Mouse (Mus musculus) kidney, postnatal 4 days (tissue): ENCODE results near the gene Mog.
"Not testable (repeated sequence)": the region's sequence is repeated elsewhere in the genome, so short reads cannot be mapped to it uniquely, and the experiment has no call there.

Experiments
- DNase-seq, 2 experiments: peaks; one replicate each; pipeline ENCODE4 v3.0.0; 2021; ENCODE audit warnings: mixed read lengths in 2 of 2

Gene Mog

GRCm38 (mm10) chr17:37044651-37045244, 21.6 kb upstream of the Mog start:
- DNase-seq = no peak

GRCm38 (mm10) chr17:37039127-37039894, 16.1 kb upstream of the Mog start:
- DNase-seq = no peak

- no peak for DNase-seq
Measured at GRCm38 (mm10) chr17:37029162-37029561, 6.0 kb upstream of the Mog start.

DNA sequence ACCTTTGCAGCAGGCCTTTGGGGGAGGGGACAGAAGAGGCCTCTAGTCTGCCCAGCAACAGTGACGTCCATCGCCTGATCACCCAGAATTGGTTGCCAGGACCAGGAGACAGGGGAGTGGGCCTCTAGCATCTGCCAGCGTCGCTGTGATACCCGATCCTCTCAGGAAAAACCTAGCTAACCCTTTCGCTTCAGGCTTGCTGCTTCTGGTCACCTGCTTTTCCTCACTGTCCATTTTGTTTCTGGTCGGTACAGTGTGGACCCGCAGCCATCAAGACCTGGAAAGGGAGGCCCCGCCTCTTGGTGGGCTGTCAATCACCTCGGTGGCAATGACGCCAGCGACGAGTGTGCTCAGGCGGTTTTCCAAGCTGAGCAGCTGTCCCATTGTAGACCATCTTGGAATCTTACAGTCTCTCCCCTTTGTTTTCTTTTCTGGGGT, 5.5 kb upstream of the Mog start:
- peak; percentile 95 for DNase-seq

DNA sequence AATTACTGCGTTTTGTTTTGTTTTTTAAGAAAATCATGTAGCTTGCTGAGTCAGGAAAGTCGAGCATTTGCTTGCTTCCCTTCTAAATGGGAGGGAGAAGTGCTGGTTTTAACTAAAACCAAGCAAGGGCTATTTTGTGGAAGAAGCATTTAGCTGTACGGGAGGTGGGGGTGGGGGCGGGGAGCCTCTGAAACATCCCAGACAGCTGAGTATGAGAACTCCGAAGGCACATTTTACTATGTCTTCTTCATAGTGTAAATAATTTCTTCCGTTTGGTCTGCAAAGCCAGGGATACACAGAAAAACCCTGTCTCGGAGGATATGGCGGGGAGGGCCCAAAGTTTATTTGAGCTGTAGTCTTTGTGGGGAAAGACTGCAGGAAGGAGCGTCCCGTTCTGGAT, 5.0 kb upstream of the Mog start:
- no peak for DNase-seq

DNA sequence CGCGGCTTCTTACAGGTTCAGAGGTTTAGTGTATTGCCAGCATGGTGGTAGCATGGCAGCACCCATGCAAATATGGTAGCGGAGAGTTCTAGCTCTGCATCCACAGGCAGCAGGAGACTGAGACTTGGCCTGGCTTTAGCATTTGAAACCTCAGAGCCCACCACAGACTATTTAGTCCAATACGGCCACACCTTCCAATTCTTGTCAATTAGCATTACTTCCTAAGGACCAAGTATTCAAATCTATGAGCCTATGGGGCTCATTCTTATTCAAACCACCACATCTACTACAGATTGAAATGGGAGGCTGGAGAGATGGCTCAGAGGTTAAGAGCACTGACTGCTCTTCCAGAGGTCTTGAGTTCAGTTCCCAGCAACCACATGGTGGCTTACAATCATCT, 4.3 kb upstream of the Mog start:
- DNase-seq = no peak

GRCm38 (mm10) chr17:37026425-37026824, 3.2 kb upstream of the Mog start:
- DNase-seq = no peak

- not testable (repeated sequence) for DNase-seq
Measured at GRCm38 (mm10) chr17:37019242-37019641, 4.0 kb downstream of the Mog start.

DNA sequence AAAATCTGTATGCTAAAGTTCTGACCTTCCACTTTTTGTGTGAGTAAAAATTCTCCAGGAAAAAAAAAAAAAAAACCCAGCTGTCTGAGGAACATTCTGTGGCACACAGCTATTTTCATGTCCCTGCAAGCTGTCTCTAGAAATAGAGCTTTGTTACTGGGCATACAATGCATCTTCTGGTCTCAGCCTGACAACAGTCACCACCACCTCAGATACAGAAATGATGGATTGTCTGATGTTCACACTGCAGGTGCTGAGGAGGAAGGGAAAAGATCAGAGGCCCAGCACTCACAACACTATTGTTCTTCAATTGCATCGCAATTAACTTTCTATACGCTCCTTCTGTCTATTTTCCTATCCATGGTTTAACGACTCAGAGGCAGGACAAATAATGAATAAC, 4.9 kb downstream of the Mog start:
- no peak for DNase-seq

DNA sequence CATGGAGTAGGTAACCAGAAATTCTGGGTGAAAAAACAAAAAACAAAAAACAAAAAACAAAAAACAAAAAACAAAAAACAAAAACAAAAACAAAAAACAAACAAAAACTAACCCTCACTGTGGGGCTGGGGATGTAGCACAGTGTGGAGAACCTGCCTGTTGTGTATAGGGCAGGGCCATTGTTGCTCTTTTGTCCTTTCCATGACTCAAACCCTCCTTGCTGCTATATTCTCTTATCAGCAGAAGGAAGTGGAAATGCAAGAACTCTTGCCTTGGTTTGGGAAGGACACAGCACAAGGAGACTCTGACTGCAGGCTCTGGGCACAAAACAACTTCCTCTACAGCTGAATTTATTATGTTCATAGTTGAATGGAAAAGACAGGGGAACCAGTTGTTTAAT, 6.9 kb downstream of the Mog start:
- no peak for DNase-seq

DNA sequence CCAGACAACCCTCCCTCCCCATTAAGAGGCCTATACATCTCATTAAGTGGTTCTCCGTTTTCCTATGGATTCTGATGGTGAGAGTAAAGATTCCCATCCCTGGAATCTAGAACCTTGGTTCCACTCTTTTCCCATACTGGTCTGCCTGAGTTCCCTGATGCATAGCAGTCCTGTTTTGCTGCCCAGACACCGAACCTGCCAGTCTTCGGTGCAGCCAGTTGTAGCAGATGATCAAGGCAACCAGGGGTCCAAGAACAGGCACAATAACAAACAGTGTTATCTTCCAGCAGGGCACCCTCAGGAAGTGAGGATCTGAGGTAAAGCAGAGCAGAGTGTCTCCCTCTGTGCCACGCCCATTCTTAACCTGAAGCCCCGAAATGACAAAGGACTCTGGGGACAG, 11.1 kb downstream of the Mog start:
- no peak for DNase-seq

DNA sequence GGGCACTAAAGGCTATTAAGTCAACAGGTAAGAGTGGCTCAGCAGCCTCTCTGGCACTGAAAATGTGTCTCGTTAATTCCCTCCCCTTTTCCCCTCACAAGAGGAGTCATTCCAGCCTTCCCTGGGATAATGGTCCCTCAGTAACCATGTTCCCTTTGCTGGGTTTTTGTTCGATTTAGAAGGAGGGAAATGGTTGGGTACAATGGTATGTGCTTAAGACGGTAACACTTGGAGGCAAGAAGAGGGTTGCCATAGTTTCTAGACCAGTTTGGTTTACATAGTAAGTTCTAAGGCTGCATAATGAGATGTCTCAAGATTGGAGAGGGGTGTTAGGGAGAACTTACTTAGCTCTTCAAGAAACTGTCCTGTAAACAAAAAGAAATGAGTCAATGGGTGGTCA, 11.5 kb downstream of the Mog start:
- no peak for DNase-seq

DNA sequence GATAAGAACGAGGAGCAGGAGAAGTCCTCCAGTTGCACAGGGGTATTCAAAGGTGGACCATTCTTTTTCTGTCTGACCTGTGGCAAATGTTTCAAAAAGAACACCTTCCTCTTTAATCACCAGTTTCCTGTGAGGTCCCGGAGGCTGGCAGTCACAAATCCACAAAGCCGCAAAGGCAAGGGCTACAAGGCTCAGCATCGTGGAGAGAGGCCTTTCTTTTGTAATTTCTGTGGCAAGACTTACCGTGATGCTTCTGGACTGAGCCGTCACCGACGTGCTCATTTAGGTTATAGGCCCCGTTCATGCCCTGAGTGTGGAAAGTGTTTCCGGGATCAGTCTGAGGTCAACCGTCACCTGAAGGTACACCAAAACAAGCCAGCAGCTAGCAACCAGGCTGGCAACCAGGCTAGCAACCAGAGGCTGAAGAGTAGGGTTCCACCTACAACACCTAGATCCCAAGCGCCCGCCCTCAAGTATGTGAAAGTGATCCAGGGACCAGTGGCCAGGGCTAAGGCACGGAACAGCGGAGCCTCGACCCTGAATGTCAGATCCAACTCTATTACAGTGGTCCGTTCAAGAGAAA, 13.6 kb downstream of the Mog start:
- no peak for DNase-seq

GRCm38 (mm10) chr17:37008161-37008560, 15.0 kb downstream of the Mog start:
- no peak for DNase-seq

GRCm38 (mm10) chr17:37003366-37003765, 19.8 kb downstream of the Mog start:
- no peak for DNase-seq

DNA sequence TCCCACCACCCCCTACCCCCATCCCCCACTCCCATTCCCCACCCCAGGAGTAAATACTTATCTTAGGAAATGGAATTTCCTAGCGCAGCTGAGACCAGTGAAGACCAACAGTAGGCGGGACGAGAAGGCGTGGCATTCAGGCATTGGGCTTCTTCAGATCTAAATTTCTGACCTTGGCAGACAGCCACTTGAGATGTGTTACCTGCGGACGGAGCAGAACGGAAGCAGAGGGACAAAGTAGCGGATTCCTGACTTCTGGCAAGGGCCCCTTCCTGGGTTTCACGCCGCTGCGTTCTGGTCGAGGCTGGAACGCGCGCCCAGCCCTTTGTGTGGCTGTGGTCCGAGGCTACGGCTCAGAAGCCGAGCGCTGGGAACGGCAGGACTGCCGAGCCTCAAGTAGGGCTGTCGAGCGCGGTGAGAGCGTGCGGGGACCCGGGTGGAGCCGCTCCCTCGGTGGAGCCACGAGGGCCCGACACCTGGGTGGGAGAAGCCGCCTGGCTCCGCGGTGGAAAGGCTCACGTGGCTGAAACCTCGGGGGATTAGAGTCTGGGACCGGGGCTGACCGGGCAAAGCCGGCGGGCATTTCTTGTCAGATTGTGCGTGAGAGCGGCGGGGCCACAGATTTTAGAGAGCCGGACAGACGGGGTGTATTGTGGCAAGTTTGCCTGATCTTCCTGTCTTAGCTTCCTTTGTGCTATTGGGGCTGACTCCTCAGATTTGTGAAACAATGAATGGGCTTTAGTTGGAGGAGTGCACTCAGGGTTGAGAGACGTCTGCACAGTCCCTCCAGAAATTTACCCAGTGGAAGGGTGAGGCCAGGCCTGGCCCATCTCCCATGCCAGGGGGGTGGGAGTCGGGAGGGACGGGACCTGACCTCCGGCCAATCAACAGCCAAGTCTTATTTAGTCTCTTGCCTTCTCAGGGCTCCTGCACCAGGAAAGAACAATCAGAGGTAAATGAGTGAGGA, 20.6 kb downstream of the Mog start:
- DNase-seq = peak; percentile 74 to 79

DNA sequence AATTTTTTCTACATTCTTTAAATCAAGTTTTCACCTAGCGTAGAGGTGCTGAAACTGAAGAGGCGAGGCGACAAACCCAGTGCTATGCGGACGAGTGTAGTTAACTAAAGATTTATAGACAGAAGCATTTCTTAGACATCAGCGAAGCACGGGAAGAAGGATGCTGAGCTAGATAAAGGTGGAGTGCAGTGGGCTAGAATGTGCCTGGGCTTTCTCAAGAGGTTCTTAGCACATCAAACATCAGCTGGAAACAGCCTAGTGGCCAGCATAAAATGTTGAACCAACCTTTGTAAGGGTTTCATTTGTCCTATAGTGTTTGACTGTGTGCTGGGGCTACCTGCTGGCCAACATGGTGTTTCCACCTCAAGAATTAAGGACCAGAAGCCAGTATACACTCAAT, 22.3 kb downstream of the Mog start, which contains the start of gene Zfp57:
Gene Zfp57 (plus strand): TSS at position 301 of the 400 bp plus-strand sequence.
- no peak for DNase-seq

DNA sequence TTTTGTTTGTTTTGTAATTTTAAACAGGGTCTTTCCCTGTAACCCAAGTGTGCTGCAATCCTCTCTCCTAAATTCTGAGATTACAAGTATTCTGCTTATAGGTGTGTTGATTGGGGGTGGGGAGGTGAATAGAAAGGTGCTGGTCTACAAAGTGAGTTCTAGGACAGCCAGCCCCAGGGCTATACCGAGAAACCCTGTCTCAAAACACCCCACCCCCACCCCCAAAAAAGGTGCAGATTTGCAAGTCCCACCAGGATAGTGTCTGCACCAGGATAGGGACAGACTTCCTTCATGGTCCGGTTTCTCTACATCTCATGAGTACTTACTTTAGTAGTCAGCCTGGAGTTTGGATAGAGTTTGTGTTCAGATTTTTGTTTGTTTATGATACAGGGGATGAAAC, 24.7 kb downstream of the Mog start:
- DNase-seq = no peak

DNA sequence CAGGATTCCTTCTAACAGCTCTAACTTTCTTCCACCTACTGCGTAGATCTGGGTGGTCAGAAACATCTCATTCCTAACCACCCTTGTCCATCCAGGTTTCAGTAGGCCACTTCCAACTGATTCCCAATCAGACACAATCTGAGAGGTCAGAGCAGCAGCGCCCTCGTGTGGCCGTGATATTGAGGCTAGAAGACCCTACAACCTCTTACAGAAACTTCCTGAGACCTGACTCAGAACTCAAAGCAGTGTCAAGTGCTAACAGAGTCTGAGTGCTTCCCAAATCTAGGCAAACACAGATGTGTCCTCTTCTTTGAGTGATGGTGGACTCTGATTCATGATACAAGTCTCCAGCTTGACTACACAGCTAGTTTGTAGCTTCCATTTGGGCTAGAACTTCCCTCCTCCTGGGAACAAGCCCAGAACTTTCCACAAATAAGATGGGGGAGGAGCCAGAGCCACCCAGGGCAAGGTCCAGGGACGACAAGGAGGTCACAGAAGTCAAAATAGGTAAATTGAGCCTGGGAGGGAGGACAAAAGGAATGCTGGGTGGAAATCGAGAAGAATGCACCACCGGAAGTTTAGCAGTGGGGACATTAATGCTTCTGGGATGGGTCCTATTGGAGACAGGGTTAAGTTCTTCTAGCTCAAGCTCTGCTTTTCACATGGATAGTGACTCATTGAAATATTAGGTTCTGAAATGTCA, 26.0 kb downstream of the Mog start:
- DNase-seq = peak; percentile 94 to 95

GRCm38 (mm10) chr17:36995448-36995847, 27.8 kb downstream of the Mog start:
- no peak for DNase-seq

DNA sequence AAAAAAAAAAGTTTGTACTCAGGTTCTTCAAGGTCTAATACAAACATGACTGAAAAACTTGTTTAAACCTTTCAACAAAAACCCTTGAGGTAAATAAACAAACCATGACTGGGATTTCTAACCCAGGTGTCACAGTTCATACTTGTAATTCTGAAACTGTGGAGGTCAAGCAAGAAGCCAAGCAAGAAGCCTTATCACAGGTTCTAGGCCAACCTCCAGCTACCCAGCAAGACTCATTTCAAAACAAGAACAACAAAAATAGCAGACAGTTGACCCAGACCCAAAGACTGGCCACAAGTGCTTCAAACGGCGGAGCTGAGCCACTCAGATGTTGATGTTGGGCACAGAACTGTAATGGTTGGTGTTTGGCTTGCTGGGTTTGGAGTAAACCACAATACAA, 28.7 kb downstream of the Mog start:
- no peak for DNase-seq

DNA sequence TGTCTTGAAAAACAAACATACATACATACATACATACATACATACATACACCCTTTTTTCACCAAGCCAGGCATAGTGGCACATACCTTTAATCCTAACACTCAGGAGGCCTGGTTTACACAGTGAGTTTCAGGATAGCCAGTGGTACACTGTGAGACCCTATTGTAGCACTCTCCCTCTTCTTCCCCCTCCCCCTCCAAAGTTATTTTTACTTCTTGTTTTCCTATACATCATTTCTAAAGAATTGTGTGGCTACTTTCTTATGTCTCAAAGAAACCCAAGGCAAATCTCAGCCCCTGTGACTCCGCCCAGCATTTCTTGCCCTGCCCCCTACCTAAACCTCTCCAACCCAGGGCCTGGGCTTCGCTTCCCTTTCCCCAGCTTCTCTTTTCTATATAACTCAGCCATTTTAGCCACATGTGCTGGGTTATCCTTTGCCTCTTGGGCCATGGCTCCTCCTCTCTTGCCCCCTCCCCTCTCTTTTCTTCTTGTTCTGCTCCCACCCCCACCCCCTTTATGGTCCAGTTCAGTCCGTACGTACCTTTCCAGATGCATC, 29.4 kb downstream of the Mog start:
- no peak for DNase-seq
